Mouse (Mus musculus) olfactory bulb, adult 2 months (tissue): Measurements from ENCODE around the gene Gm31371. TPM values are rescaled to one million over a fixed set of nuclear protein-coding genes. Genes with fewer than 3 reads are reported as not detected.
"Not testable (repeated sequence)": the region's sequence is repeated elsewhere in the genome, so short reads cannot be mapped to it uniquely, and the experiment has no call there.

Experiments
- H3K27ac ChIP-seq: fragments of 200-500 bp; 2 replicates; pipeline ENCODE4 v1.5.1; 2012; ENCODE audit warnings: low read depth, low read length; ENCODE audit not compliant: insufficient read depth
- H3K4me1 ChIP-seq: fragments of 200-500 bp; 2 replicates; pipeline ENCODE4 v1.6.1; 2012; ENCODE audit warnings: low read length; ENCODE audit not compliant: control insufficient read depth, insufficient read depth
- H3K4me3 ChIP-seq: fragments of 200-500 bp; 2 replicates; pipeline ENCODE4 v1.5.1; 2012; ENCODE audit warnings: mild to moderate bottlenecking, low read depth, low read length, moderate library complexity; ENCODE audit not compliant: insufficient read depth
- CTCF ChIP-seq: fragments of 200-500 bp; IDR thresholded peaks from 2 replicates; pipeline ENCODE4 v1.5.1; 2012; ENCODE audit warnings: low read depth, mild to moderate bottlenecking, low read length, moderate library complexity; ENCODE audit not compliant: insufficient read depth
- POLR2A ChIP-seq: fragments of 200-500 bp; IDR thresholded peaks from 2 replicates; pipeline ENCODE4 v1.6.1; 2012; ENCODE audit warnings: mild to moderate bottlenecking, low read depth, low read length, moderate library complexity; ENCODE audit not compliant: insufficient read depth
- WGBS: fragments of 180-500 bp; shearing (Covaris S2); methylation state at CpG from one replicate; pipeline ENCODE4 v1.1.7; 2018; 5-methylcytosine and 5-hydroxymethylcytosine counted together
- polyA plus RNA-seq: library from polyadenylated mRNA; stranded (reverse); fragments of >200 nt; gene quantifications from 2 replicates; pipeline ENCODE4 v1.2.4, GENCODE M21; 2012; ENCODE audit warnings: low replicate concordance; ENCODE audit not compliant: missing spikeins, insufficient read depth, insufficient read length

Gm31371 gene
- polyA plus RNA-seq, result not detected in 2 replicates

DNA sequence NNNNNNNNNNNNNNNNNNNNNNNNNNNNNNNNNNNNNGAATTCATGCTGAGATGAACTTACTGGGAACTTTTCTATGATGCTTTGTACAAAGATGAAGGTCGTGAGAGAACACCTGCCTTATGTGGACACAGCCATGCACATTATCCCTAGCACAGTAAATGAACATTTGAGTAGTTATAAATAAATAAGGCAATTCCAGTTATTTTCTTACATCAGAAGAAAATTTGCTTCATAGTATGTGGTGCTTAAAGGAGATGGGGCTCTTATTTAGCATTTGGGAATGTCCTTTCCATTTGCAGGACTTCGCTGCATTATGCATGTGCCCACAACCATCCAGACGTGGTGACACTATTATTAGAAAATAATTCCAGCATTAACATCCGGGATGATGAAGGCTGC is at the start of gene Gm31371:
TSS of gene Gm31371 (plus strand) at position 301 of the 400 bp plus-strand sequence.
- not testable (repeated sequence) for H3K4me1 ChIP-seq, H3K4me3 ChIP-seq, H3K27ac ChIP-seq
- 74% methylated on average over 3 of the region's 4 CpGs for WGBS

DNA sequence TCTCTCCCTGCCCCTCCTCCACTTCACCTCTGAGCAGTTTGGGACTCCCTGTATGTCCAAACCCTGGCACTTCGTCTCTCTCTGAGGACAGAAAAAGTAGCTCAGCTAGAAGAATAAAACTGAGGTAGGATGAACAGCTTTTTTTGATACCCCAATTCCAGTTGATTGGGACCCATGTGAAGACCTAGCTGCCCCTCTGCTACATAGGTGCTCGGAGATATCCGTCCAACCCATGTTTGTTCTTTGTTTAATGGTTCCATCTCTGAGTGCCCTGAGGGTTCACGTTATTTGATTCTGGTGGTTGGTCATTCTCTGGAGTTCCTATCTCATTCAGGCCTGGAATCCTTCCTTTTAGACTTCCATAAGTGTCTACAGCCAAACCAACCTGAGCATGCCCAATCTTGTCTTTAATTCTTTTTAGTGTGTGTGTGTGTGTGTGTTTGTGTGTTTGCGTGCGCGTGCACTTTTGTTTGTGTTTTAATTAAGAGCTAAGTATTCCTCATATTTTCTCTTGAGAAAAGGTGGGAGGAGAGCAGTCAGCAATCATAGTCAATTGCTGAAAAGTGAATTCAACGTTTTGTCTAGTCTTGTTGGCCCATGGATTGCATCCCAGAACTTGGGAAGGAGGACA is 3.3 kb downstream of the Gm31371 start:
- H3K4me3 ChIP-seq, H3K27ac ChIP-seq, H3K4me1 ChIP-seq: not testable (repeated sequence)
- WGBS, result 83% methylated on average over 8 of the region's 8 CpGs

DNA sequence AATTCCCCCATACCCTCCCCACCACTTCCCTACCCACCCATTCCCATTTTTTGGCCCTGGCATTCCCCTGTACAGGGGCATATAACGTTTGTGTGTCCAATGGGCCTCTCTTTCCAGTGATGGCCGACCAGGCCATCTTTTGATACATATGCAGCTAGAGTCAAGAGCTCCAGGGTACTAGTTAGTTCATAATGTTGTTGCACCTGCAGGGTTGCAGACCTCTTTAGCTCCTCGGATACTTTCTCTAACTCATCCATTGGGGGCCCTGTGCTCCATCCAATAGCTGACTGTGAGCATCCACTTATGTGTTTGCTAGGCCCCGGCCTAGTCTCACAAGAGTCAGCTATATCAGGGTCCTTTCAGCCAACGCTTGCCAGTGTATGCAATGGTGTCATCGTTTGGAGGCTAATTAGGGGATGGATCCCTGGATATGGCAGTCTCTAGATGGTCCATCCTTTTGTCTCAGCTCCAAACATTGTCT is 5.7 kb downstream of the Gm31371 start:
- H3K27ac ChIP-seq, H3K4me3 ChIP-seq, H3K4me1 ChIP-seq: not testable (repeated sequence)
- WGBS, result 85% methylated on average over 5 of the region's 6 CpGs

- not testable (repeated sequence) for H3K4me3 ChIP-seq, H3K27ac ChIP-seq, H3K4me1 ChIP-seq
- WGBS, result 81% methylated on average over 2 of the region's 3 CpGs
These were observed 15.9 kb downstream of the Gm31371 start for GRCm38 (mm10) chr8:19919086-19919485.

- H3K4me1 ChIP-seq, H3K4me3 ChIP-seq, H3K27ac ChIP-seq: not testable (repeated sequence)
- WGBS, result 100% methylated on average over 1 of the region's 6 CpGs
These were observed 31.1 kb downstream of the Gm31371 start for GRCm38 (mm10) chr8:19934274-19934673.

GRCm38 (mm10) chr8:19935541-19936030 is 32.4 kb downstream of the Gm31371 start:
- H3K4me3 ChIP-seq, H3K27ac ChIP-seq, H3K4me1 ChIP-seq: not testable (repeated sequence)
- WGBS, result 60% methylated on average over 2 of the region's 2 CpGs

DNA sequence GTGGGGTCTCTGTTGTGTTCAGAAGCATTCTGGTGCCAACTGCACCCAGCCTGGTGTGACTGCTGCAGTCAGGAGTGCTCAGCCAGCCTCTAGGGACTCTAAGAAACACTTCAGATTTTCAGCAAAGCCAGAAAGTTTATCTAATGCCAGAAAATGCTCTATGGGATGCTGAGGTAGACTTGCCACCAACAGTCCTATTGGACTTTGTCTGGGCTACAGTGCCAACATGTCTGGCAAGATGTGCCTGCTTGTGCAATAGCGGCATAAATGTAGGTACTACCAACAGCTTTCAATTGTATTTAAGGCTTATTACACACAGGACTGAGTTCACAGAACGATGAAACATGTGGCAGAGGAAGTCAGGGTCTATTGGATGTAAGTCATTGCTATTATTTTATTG is 57.7 kb downstream of the Gm31371 start:
- Histone ChIP-seq H3K4me1 (no peaks in the 10 kb centered on the region), H3K4me3 (no peak overlapping the region), H3K27ac (no peak overlapping the region)
- 69% methylated on average over 2 of the region's 2 CpGs for WGBS
- TF ChIP-seq POLR2A, result no peak
- no peak for TF ChIP-seq CTCF

DNA sequence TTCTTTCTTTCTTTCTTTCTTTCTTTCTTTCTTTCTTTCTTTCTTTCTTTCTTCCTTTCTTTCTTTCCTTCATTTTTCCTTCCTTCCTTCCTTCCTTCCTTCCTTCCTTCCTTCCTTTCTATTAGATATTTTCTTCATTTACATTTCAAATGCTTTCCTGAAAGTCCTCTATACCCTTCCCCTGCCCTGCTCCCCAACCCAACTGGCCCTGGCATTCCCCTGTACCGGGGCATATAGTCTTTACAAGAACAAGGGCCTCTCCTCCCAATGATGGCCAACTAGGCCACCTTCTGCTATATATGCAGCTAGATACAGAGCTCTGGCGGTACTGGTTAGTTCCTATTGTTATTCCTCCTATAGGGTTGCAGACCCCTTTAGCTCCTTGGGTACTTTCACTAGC is 60.6 kb downstream of the Gm31371 start:
- not testable (repeated sequence) for H3K4me1 ChIP-seq, H3K4me3 ChIP-seq, H3K27ac ChIP-seq
- WGBS, result 82% methylated on average over 2 of the region's 2 CpGs

- not testable (repeated sequence) for H3K4me3 ChIP-seq, H3K27ac ChIP-seq, H3K4me1 ChIP-seq
- 49% methylated on average over 2 of the region's 2 CpGs for WGBS
These were observed 65.0 kb downstream of the Gm31371 start for GRCm38 (mm10) chr8:19968151-19968550.

DNA sequence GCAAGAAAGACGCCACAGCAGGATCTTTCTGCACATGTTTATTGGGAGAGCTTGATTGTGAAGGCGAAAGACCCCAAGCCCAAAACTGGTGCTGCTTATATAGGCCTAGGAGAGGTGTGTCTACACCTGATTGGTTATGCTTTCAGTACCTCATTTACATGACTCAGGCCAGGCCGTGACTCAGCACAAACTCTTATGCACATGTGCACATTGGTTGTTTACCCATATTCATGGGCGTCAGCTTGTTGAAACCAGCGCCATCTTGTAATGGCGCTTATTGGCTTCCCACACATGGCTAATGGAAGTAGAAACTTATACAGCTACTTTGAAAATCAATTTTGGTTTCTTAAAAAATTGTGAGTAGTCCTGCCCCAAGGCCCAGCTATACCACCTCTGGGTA is 72.0 kb downstream of the Gm31371 start:
- not testable (repeated sequence) for H3K4me3 ChIP-seq, H3K27ac ChIP-seq, H3K4me1 ChIP-seq
- WGBS, result 92% methylated on average over 6 of the region's 6 CpGs

Other genes starting within 250 kb of the Gm31371 start
- not detected in 2 replicates for gene 4930467E23Rik, start 173.8 kb upstream of the Gm31371 start, polyA plus RNA-seq